Mouse (Mus musculus) gastrocnemius, postnatal 36 days (tissue): Measurements from ENCODE around the gene Atp6v1d. TPM values are rescaled to one million over a fixed set of nuclear protein-coding genes. Genes with fewer than 3 reads are reported as not detected.

Experiments used
- DNase-seq, 2 experiments: peaks; one replicate each; pipeline ENCODE4 v3.0.0; 2022
- intact Hi-C: fragments of 180-260 bp; cut with DNase I; formaldehyde crosslinking; loops from one replicate; pipeline ENCODE4 v1.15.1; 2025
- long read RNA-seq, 2 experiments: library from polyadenylated mRNA; stranded (forward); transcript quantifications; one replicate each; pipeline ENCODE4 v2.0.0; 2021
- total RNA-seq, 2 experiments: library from RNA; stranded (reverse); gene quantifications; 2 replicates each; pipeline ENCODE4 v1.2.3; 2021

Gene Atp6v1d
- 10 to 100 TPM; 55.0 to 58.7 TPM for total RNA-seq
- long read RNA-seq, experiment 1, transcript Atp6v1d-201 (9 exons, 3,667 nt) = major isoform, 125 of 130 reads
- long read RNA-seq, experiment 1, partial matches to known transcripts = 3 of 130 reads
- long read RNA-seq, experiment 1, other reads (novel, unspliced or antisense) = 2 of 130 reads
- long read RNA-seq, experiment 2, transcript Atp6v1d-201 (9 exons, 3,667 nt) = major isoform, 153 of 165 reads
- long read RNA-seq, experiment 2, partial matches to known transcripts = 6 of 165 reads
- long read RNA-seq, experiment 2, other reads (novel, unspliced or antisense) = 6 of 165 reads

GRCm38 (mm10) chr12:78861496-78862253 lies at the start of gene Atp6v1d, which contains the start of gene Eif2s1:
Gene Atp6v1d, minus strand, starts transcription at chr12:78861638.
Gene Eif2s1, plus strand, starts transcription at chr12:78861819.
- intact Hi-C loops = loop anchor here (5.0 kb wide), 1 partner anchor 114 kb away; the partner anchor contains the start of gene Mpp5
- DNase-seq = peak; percentile 93 to 97

GRCm38 (mm10) chr12:78910684-78911461 lies 49.4 kb upstream of the Atp6v1d start:
- intact Hi-C loops = no loop called here
- no peak for DNase-seq

DNA sequence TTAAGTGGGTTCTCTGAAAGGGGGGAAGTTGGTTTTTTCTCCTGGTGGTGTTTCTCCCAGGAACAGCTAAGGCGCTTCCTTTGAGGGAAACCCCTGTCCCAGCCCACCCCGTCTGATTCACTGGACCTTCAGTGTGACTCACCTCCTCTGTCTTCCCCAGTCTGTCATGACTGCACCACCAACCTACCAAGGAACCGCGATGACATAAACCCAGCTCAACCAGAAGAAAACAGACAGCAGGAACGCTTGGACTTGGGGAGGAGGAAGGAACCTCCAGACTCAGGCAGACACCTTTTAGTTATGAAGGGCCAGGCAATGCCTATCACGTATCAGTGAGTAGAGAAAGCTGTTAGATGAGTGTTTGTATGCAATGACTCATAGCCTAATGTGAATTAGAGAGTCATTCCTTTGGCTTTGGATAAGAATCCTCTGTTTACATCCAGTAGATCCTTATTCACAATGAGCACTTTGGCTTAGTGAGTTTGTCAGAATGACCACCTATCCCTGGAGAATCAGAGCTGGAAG lies 46.7 kb upstream of the Atp6v1d start:
- intact Hi-C loops = no loop called here

DNA sequence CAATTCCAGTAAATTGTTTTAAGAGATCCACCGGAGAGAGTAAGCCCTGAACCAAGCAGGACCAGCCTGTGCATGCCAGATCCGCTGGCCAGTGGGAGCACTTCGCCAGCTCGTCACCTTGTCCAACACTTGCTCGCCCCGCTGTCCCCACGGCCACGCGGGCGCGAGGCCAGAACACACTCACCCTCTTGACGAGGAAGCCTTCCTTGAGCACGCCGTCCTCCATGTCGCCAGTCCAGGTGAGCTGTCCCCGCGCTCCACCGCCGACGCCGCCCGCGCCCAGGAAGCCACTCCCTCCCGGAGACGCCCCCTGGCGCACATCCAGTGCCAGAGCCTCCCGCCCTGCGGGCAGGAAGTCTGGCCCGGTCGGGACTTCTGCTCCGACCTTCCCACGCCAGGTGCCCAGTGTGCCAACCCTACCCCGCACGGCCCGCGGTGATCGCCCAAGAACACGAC lies 45.3 kb upstream of the Atp6v1d start, which contains the start of gene Plek2:
Gene Plek2, minus strand, starts transcription at position 258 of the 456 bp plus-strand sequence.
- intact Hi-C loops = no loop called here
- peak in 1 of 2 experiments; percentile 36 for DNase-seq

More for the DNA sequence above, 46.7 kb upstream of the Atp6v1d start:
- DNase-seq = no peak

GRCm38 (mm10) chr12:78904499-78904898 lies 43.1 kb upstream of the Atp6v1d start:
- intact Hi-C loops = no loop called here
- no peak for DNase-seq

DNA sequence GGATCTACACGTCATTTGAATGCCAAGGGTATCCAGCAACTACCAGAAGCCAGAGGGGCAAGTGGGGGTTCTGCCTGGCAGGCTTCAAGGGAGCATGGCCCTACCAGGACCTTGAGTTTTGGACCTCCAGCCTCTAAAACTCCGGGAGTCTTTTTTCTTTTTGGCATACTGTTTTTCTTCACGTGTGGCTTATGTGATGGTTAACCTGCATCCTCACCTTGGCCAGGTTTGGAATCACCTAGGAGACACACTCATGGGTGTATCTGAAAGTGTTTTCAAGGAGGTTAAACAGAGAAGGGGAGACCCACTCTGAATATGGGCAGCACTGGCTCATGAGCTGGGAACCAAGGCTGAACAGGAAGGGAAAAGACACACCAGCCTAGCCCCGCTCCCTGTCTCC lies 41.9 kb upstream of the Atp6v1d start:
- DNase-seq = no peak
- intact Hi-C loops = no loop called here

GRCm38 (mm10) chr12:78901467-78901866 lies 40.0 kb upstream of the Atp6v1d start:
- DNase-seq = no peak
- intact Hi-C loops = no loop called here

DNA sequence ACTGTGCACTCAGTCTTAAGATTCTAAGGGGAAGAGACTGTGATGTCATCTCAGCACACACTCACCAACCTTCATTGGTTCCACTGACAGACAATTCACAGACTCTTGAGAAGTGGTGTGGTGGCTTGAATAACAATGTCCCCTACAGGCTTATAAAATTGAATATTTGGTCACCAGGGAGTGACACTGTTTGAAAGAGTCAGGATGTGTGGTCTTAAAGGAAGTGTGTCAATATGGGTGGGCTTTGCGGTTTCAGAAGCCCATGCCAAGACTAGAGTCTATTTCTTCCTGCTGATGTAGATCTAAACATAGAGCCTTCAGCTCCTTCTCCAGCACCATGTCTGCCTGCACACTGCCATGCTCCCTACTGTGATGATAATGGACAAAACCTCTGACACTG lies 36.4 kb upstream of the Atp6v1d start:
- intact Hi-C loops = no loop called here
- DNase-seq = no peak

- DNase-seq = no peak
- intact Hi-C loops = no loop called here
Observed at GRCm38 (mm10) chr12:78891149-78891548, 29.7 kb upstream of the Atp6v1d start.

DNA sequence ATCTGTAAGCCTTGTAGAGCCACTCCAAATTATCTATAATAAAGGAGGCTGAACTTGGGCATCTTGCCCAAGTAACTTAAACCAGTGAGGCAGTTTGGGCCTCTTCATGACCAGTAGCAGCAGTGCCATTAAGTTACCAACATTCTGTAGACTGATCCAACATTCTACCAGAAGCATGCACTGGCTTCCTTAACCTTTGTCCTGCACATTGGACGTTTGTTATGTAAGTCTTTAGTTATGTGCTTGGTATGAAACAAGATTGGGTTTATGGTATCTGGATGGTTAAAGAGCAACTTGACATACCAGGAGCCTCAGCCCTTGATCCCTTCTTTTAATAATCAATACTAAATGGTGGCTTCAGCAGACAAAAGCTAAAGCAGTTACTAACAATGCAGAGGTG lies 28.6 kb upstream of the Atp6v1d start:
- no peak for DNase-seq
- intact Hi-C loops = no loop called here

GRCm38 (mm10) chr12:78874581-78874980 lies 13.1 kb upstream of the Atp6v1d start:
- no peak for DNase-seq
- intact Hi-C loops = no loop called here

GRCm38 (mm10) chr12:78868115-78868514 lies 6.7 kb upstream of the Atp6v1d start:
- intact Hi-C loops = no loop called here

GRCm38 (mm10) chr12:78865434-78865833 lies 4.0 kb upstream of the Atp6v1d start:
- no peak for DNase-seq
- intact Hi-C loops = no loop called here

More at GRCm38 (mm10) chr12:78868115-78868514, 6.7 kb upstream of the Atp6v1d start:
- DNase-seq = no peak

GRCm38 (mm10) chr12:78862254-78862730 lies 854 bp upstream of the Atp6v1d start:
- intact Hi-C loops = loop anchor here (5.0 kb wide), 1 partner anchor 115 kb away; the partner anchor contains the start of gene Mpp5
- no peak for DNase-seq

- intact Hi-C loops = loop anchor here (5.0 kb wide), 1 partner anchor 114 kb away; the partner anchor contains the start of gene Mpp5
- DNase-seq = no peak
Observed at GRCm38 (mm10) chr12:78860921-78861495, 430 bp downstream of the Atp6v1d start.

DNA sequence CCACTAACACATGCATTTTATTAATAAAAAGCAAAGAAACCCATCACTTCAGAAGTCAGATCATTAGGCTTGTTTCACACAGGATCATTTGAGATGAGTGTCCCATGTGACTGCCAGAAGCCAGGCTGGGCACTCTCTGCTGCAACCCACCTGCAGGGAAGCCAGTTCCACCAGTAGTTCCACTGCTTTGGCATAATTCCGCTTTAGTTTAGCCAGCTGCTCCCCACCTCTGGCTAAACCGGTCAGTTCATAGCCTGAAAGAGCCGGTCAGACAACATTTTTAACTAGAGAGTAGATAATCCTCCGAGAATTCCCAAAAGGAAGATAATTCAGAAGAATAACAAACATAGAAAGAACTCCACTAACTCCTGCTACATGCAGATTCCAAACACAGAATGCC lies 13.2 kb downstream of the Atp6v1d start:
- intact Hi-C loops = no loop called here
- DNase-seq = no peak

DNA sequence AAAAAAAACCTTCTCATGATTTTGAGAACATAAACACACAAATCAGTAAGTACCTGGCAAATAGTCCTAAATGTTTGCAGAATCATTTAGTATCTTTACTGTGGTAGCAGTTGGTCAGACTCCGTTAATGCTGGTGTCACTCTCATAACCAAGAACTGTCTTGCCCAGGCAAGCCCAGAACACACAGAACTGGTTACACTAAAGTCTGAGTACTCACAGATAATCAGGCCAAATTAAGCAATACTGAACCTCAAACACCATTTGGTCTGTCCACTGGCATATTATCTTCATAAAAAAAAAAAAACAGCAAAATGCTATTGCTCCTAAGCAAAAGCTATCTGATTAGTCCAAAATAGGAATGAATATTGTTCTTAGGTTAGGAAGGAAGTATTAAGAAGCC lies 19.0 kb downstream of the Atp6v1d start:
- intact Hi-C loops = no loop called here
- no peak for DNase-seq

DNA sequence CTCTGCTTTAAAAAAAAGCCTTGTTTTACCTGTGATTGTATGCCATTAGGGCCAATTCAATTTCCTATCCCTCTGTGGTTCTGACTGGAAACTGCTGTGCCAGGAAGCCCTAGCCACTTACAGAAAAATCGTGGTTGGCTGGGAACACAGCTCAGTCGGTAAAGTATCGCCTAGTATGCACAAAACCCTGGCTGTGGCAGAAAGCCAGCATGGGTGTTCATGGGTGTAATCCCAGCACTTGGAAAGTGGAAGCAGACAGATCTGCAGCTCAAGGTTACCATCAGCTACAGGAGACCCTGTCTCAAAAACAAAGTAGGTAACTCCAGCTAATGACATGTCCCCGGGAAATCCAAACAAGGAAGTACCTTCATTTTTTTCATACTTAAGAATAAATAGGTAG lies 21.5 kb downstream of the Atp6v1d start:
- intact Hi-C loops = loop anchor here (10.0 kb wide), 1 partner anchor 155 kb away; no protein-coding TSS in a partner anchor
- DNase-seq = no peak

GRCm38 (mm10) chr12:78834496-78834895 lies 26.9 kb downstream of the Atp6v1d start:
- DNase-seq = no peak
- intact Hi-C loops = loop anchor here (10.0 kb wide), 1 partner anchor 150 kb away; no protein-coding TSS in a partner anchor

GRCm38 (mm10) chr12:78814437-78814836 lies 47.0 kb downstream of the Atp6v1d start:
- intact Hi-C loops = no loop called here
- no peak for DNase-seq
